Mouse (Mus musculus) E14TG2a.4 (cell line): Measurements from ENCODE around the gene Vwce.

Source experiments
- H3K27me3 ChIP-seq: 2 replicates; pipeline ENCODE4 v1.6.1; 2014; ENCODE audit warnings: low read length, control low read depth; ENCODE audit not compliant: insufficient read depth
- H3K36me3 ChIP-seq: 2 replicates; pipeline ENCODE4 v1.6.1; 2014; ENCODE audit warnings: low read length, control low read depth; ENCODE audit not compliant: insufficient read depth
- H3K4me1 ChIP-seq: replicated peaks from 2 replicates; pipeline ENCODE4 v1.6.1; 2014; ENCODE audit warnings: low read depth, low read length, control low read depth
- H3K4me3 ChIP-seq: replicated peaks from 2 replicates; pipeline ENCODE4 v1.5.1; 2014; ENCODE audit warnings: mild to moderate bottlenecking, low read length
- H3K9me3 ChIP-seq: 2 replicates; pipeline ENCODE4 v1.6.1; 2014; ENCODE audit warnings: low read length, control low read depth
- CTCF ChIP-seq: conservative IDR thresholded peaks from 2 replicates; pipeline ENCODE4 v1.5.1; 2014; ENCODE audit warnings: low read length
- NANOG ChIP-seq: IDR thresholded peaks from 2 replicates; pipeline ENCODE4 v1.6.1; 2014; ENCODE audit warnings: borderline replicate concordance, low read length, mixed read lengths
- POU5F1 ChIP-seq: IDR thresholded peaks from 2 replicates; pipeline ENCODE4 v1.6.1; 2014; ENCODE audit warnings: low read length, borderline replicate concordance

Vwce gene

DNA sequence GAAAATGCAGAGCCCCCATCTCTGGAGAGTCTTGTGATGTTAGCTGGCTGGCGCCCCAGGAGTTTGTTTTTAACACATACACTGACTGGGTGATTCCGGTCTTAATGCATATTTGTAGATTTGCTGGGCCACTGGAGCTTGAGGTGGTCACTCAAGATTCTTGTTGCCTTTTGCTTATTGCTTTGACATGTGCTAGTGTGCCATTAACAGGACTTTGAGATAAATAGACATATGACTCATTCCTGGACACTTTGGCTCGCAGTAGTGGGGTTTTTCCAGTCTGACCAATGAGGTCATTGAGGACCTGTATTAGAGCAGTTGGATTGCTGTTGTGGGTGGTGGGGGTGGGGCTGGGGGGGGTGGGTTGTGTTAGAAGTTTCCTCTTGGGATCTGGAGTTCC is 56.3 kb downstream of the Vwce start:
- Histone ChIP-seq H3K9me3 (peaks cover 2% of the 10 kb centered on the region; the same call in 1 of the 2 replicates), H3K36me3 (no peaks in the 10 kb centered on the region; the same call in 1 of the 2 replicates), H3K27me3 (peaks cover 5% of the 10 kb centered on the region; the same call in 1 of the 2 replicates), H3K4me3 (no peak overlapping the region), H3K4me1 (peaks cover 44% of the 10 kb centered on the region)
- TF ChIP-seq NANOG, result no peak
- TF ChIP-seq CTCF, result no peak
- no peak for TF ChIP-seq POU5F1

- Histone ChIP-seq H3K36me3 (no peaks in the 10 kb centered on the region; the same call in 1 of the 2 replicates), H3K9me3 (peaks cover 10% of the 10 kb centered on the region), H3K4me1 (peaks cover 44% of the 10 kb centered on the region), H3K27me3 (no peaks in the 10 kb centered on the region), H3K4me3 (no peak overlapping the region)
- TF ChIP-seq CTCF (no peak), NANOG (no peak), POU5F1 (no peak)
Observed at GRCm38 (mm10) chr19:10691121-10691520, 57.1 kb downstream of the Vwce start.

DNA sequence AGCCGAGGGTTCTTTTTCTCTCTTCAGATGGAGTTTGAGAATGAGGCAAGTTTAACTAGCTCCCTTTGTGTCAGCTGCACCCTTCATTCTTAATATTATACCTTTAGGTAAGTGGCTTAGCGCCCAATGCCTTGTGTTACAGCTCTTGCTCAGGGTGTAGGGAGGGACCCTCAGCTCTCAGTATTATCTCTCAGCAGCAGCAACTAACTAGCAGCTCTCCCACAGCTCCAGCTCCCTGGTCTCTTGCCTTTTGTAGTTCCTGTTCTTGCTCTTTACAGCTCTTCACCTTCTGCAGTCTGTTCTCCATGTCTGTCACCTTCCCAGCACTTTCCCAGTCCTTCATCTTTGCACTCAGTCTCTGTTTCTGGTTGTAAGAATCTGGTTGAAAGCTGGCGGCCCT is 57.6 kb downstream of the Vwce start:
- Histone ChIP-seq H3K4me1 (peaks cover 44% of the 10 kb centered on the region), H3K27me3 (no peaks in the 10 kb centered on the region), H3K36me3 (no peaks in the 10 kb centered on the region; the same call in 1 of the 2 replicates), H3K9me3 (peaks cover 14% of the 10 kb centered on the region), H3K4me3 (no peak overlapping the region)
- TF ChIP-seq NANOG (no peak), CTCF (no peak), POU5F1 (no peak)

GRCm38 (mm10) chr19:10692361-10692760 is 58.3 kb downstream of the Vwce start:
- H3K36me3 ChIP-seq, result no peaks in the 10 kb centered on the region; the same call in 1 of the 2 replicates
- no peak overlapping the region for H3K4me3 ChIP-seq
- peaks cover 14% of the 10 kb centered on the region for H3K9me3 ChIP-seq
- no peak for TF ChIP-seq POU5F1
- H3K27me3 ChIP-seq, result no peaks in the 10 kb centered on the region
- peaks cover 47% of the 10 kb centered on the region for H3K4me1 ChIP-seq

DNA sequence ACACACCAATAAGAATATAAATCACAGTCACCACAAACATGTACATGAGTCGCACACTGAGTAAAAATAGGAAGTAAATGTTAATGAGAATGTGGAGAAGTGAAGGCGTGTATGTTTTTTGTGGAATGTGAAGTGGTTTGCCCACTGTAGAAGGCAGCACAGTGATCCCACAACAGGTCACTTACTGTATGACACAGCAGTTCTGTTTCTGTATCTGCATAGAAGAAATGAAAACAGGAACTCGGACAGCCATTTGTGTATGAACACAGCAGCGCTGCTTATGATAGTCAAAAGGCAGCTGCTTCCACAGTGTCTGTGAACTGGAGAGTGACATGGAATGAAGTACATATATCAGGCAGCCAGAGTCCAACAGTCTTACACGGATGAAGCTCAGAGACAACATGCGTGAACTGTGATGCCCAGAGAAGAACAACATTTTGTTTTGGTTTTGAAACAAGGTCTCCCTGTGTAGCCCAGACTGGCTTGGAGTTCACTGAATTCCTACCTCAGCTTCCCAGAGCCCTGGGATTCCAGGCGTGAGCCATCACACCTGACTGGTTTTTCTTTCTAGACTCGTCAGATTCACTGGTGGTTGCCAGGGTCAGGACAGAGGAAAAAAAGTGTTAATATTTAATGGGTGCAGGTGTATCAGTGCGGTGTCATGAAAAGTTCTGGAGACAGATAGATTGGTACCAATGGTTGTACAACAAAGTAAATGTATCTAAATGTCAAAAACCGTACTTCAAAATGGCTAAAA is 60.1 kb downstream of the Vwce start:
- TF ChIP-seq POU5F1 (no peak), NANOG (no peak), CTCF (no peak)
- Histone ChIP-seq H3K4me3 (no peak overlapping the region), H3K4me1 (peaks cover 55% of the 10 kb centered on the region), H3K9me3 (peaks cover 14% of the 10 kb centered on the region), H3K36me3 (no peaks in the 10 kb centered on the region; the same call in 1 of the 2 replicates), H3K27me3 (no peaks in the 10 kb centered on the region)

DNA sequence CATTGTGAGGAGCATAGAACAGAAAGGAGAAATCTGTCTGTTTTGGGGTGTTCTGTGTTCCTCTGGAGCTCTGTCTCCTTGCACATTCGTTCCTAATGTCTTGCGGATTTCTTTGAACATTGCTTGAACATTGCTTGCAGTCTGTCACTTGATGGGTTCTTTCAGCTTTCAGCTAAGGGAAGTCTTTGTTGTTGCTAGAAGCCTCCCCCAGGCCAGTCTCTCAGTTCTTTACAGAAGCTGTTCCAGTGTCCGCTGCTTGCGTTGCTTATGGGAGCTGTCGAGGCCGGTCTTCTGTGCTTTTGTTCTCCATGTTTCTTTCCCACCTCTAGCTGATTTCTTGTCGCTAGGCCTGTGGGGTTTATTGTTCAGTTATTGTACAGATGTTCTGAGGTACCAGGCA is 61.8 kb downstream of the Vwce start:
- Histone ChIP-seq H3K4me3 (no peak overlapping the region), H3K4me1 (peaks cover 51% of the 10 kb centered on the region), H3K36me3 (no peaks in the 10 kb centered on the region; the same call in 1 of the 2 replicates), H3K27me3 (no peaks in the 10 kb centered on the region), H3K9me3 (peaks cover 14% of the 10 kb centered on the region)
- TF ChIP-seq NANOG, result no peak

- no peak for TF ChIP-seq POU5F1
- TF ChIP-seq NANOG, result no peak
- no peak for TF ChIP-seq CTCF
- Histone ChIP-seq H3K36me3 (no peaks in the 10 kb centered on the region), H3K4me1 (peaks cover 50% of the 10 kb centered on the region), H3K4me3 (no peak overlapping the region), H3K27me3 (no peaks in the 10 kb centered on the region), H3K9me3 (peaks cover 14% of the 10 kb centered on the region)
Observed at GRCm38 (mm10) chr19:10698131-10698991, 64.3 kb downstream of the Vwce start.

DNA sequence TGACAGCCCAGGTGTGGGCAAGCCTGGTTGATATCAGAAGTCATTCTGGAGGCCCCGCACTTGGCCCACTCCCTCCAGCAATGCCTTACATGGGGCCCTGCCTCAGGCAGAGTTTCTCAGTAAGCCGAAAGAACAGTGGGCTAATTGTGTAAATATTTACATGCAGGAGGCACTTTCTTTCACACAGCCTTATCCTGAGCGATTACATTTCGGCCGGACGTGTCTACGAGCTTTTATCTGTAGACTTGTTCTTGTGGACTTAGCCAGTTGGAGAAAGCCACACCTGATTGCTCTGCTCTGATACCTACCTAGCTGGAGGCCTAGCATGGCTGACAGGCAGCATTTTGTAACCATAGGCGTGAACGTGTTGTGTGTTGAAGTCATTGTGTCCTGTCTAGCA is 65.8 kb downstream of the Vwce start:
- Histone ChIP-seq H3K4me3 (no peak overlapping the region), H3K9me3 (peaks cover 14% of the 10 kb centered on the region), H3K27me3 (no peaks in the 10 kb centered on the region), H3K36me3 (no peaks in the 10 kb centered on the region), H3K4me1 (peaks cover 53% of the 10 kb centered on the region)
- TF ChIP-seq POU5F1, result no peak
- TF ChIP-seq NANOG, result no peak
- TF ChIP-seq CTCF, result no peak
